Comparison of ENCODE assay signal across 9 mouse cellular contexts in genomic region chr6:125385066-125385974, GRCm38 (mm10). TPM values are rescaled to one million over a fixed set of nuclear protein-coding genes. Genes with fewer than 3 reads are reported as not detected.
DNase-seq lines count a peak whose midpoint lies in the region; ATAC-seq and TF ChIP-seq lines count a peak whose summit lies in the region.
"Had no signal": no experiment of that assay in that cellular context is flagged by ENCODE, and none has a peak within 500 bp of the region (broad histone marks: within the 10 kb centered on the region; RNA-seq: fewer than 3 reads in every experiment).

No protein-coding gene starts in this region.

- no peak overlapping the region for H3K27ac ChIP-seq in midbrain, postnatal 0 days (ENCODE audit: low read depth, low read length)
- H3K27ac ChIP-seq in midbrain, embryonic 14.5 days (replicated peaks; ENCODE audit: low read depth, low read length), result no peak overlapping the region
- no peak overlapping the region; the same call in 1 of the 2 replicates for H3K27ac ChIP-seq in stomach, postnatal 0 days (replicated peaks)

- H3K4me2 ChIP-seq in midbrain, postnatal 0 days (ENCODE audit: low read depth, low read length, poor library complexity, severe bottlenecking), result no peak overlapping the region
- H3K4me2 ChIP-seq in midbrain, embryonic 14.5 days (ENCODE audit: low read length), result no peak overlapping the region
- H3K4me2 ChIP-seq in stomach, postnatal 0 days (replicated peaks; ENCODE audit: low read depth), result no peak overlapping the region

- no peak overlapping the region for H3K4me3 ChIP-seq in midbrain, postnatal 0 days (ENCODE audit: low read depth, low read length)
- H3K4me3 ChIP-seq in midbrain, embryonic 14.5 days (replicated peaks; ENCODE audit: low read depth, low read length), result no peak overlapping the region
- H3K4me3 ChIP-seq in stomach, postnatal 0 days (ENCODE audit: low read depth, low read length), result no peak overlapping the region

- no peak for TF ChIP-seq EP300 in stomach, postnatal 0 days (optimal IDR thresholded peaks at IDR 0.05)

- DNase-seq in frontal cortex, postnatal 25 days (ENCODE audit: low spot score in 2 of 2), result no peak
- DNase-seq in midbrain, postnatal 0 days (ENCODE audit: low spot score), result no peak
- DNase-seq in midbrain, embryonic 14.5 days, result no peak
- DNase-seq in stomach, postnatal 0 days (ENCODE audit: low spot score), result no peak
- no peak for DNase-seq in urinary bladder, adult 2 months (ENCODE audit: low spot score)
- DNase-seq in adrenal gland, postnatal 25 days, result no peak

- peaks cover 17% of the 10 kb centered on the region for H3K27me3 ChIP-seq in midbrain, postnatal 0 days (ENCODE audit: insufficient read depth, low read length)
- H3K27me3 ChIP-seq in midbrain, embryonic 14.5 days (ENCODE audit: control insufficient read depth, insufficient read depth, low read length), result peaks cover 10% of the 10 kb centered on the region; the same call in 1 of the 2 replicates
- H3K27me3 ChIP-seq in stomach, postnatal 0 days (ENCODE audit: control insufficient read depth, insufficient read depth, low read length), result no peaks in the 10 kb centered on the region

- H3K9me3 ChIP-seq in midbrain, postnatal 0 days (ENCODE audit: low read length), result no peaks in the 10 kb centered on the region
- no peaks in the 10 kb centered on the region for H3K9me3 ChIP-seq in midbrain, embryonic 14.5 days (ENCODE audit: control insufficient read depth, low read length)
- no peaks in the 10 kb centered on the region for H3K9me3 ChIP-seq in stomach, postnatal 0 days (ENCODE audit: control insufficient read depth, low read length)

- H3K9ac ChIP-seq in midbrain, postnatal 0 days (replicated peaks; ENCODE audit: low read length, poor library complexity, severe bottlenecking), result no peak overlapping the region
- H3K9ac ChIP-seq in midbrain, embryonic 14.5 days (replicated peaks; ENCODE audit: low read length), result no peak overlapping the region
- H3K9ac ChIP-seq in stomach, postnatal 0 days (ENCODE audit: low read length), result no peak overlapping the region

- WGBS in midbrain, postnatal 0 days, result 61% methylated on average over 11 of the region's 11 CpGs
- WGBS in midbrain, embryonic 14.5 days, result 65% methylated on average over 11 of the region's 11 CpGs
- WGBS in stomach, postnatal 0 days, result 69% methylated on average over 11 of the region's 11 CpGs

- H3K36me3 ChIP-seq in midbrain, postnatal 0 days (ENCODE audit: insufficient read depth, low read length), result no peaks in the 10 kb centered on the region
- no peaks in the 10 kb centered on the region for H3K36me3 ChIP-seq in midbrain, embryonic 14.5 days (ENCODE audit: control insufficient read depth, insufficient read depth, low read length)
- no peaks in the 10 kb centered on the region for H3K36me3 ChIP-seq in stomach, postnatal 0 days (ENCODE audit: control insufficient read depth, insufficient read depth, low read length)

- peaks cover 4% of the 10 kb centered on the region; the same call in 1 of the 2 replicates for H3K4me1 ChIP-seq in midbrain, postnatal 0 days (ENCODE audit: insufficient read depth, low read length)
- peaks cover 2% of the 10 kb centered on the region; the same call in 1 of the 2 replicates for H3K4me1 ChIP-seq in midbrain, embryonic 14.5 days (ENCODE audit: control insufficient read depth, insufficient read depth, low read length)
- H3K4me1 ChIP-seq in stomach, postnatal 0 days (replicated peaks; ENCODE audit: control insufficient read depth, insufficient read depth), result no peaks in the 10 kb centered on the region

- peak; percentile 65 for ATAC-seq in frontal cortex, adult (ENCODE audit: low TSS enrichment)
- ATAC-seq in midbrain, postnatal 0 days (ENCODE audit: low FRiP score), result no peak
- ATAC-seq in midbrain, embryonic 14.5 days (ENCODE audit: low FRiP score, low TSS enrichment), result no peak
- peak; percentile 48 to 56; a peak in 3 of 4 replicates for ATAC-seq in hematopoietic stem cell, adult 5-6 weeks (replicated peaks in 1 of 2; ENCODE audit: insufficient read depth in 1 of 2, low FRiP score in 2 of 2, low TSS enrichment in 1 of 2, low read depth in 1 of 2, poor library complexity in 2 of 2, severe bottlenecking in 2 of 2)
- 0 out of 2 replicates have a peak, but pooled peaks have one; percentile 10 for ATAC-seq in stomach, postnatal 0 days (ENCODE audit: low FRiP score, low TSS enrichment)
- ATAC-seq: midbrain, embryonic 16.5 days had no signal

- peak; percentile 60 for TF ChIP-seq CTCF in midbrain, postnatal 0 days (IDR thresholded peaks at IDR 0.05)
- peak; percentile 75 for TF ChIP-seq CTCF in stomach, postnatal 0 days (IDR thresholded peaks at IDR 0.05; ENCODE audit: low read depth)

RNA-seq across cellular contexts. Expression of gene Plekhg6, which starts 4.7 kb away (rescaled TPM):
- 0.22 and 0.24 TPM in 2 replicates for total RNA-seq in midbrain, postnatal 0 days (2014; rRNA removed)
- 0.35 and 0.54 TPM in 2 replicates for polyA plus RNA-seq in midbrain, postnatal 0 days (2015; fragmentation: Nextera tagmentation; extraction: Ambion mirVana)
- polyA plus RNA-seq in midbrain, embryonic 14.5 days (2014; fragmentation: Nextera tagmentation; extraction: Ambion mirVana), result 0.08 TPM in 1 of 2 replicates, not detected in the other
- total RNA-seq in hematopoietic stem cell, adult 5-6 weeks (2017), result 0.19 and 0.25 TPM in 2 replicates
- polyA plus RNA-seq in stomach, postnatal 0 days (2015; fragmentation: Nextera tagmentation; extraction: Ambion mirVana), result 6.3 and 6.7 TPM in 2 replicates
- polyA plus RNA-seq in urinary bladder, adult 2 months (2012; rRNA removed), result 17.5 and 18.7 TPM in 2 replicates
- total RNA-seq in adrenal gland, postnatal 25 days (2021), result 0.30 and 0.38 TPM in 2 replicates

RNA-seq across cellular contexts. Expression of gene Tnfrsf1a, which starts 36.2 kb away (rescaled TPM):
- total RNA-seq in midbrain, postnatal 0 days (2014; rRNA removed), result 9.2 and 15.9 TPM in 2 replicates
- 10.4 and 12.9 TPM in 2 replicates for polyA plus RNA-seq in midbrain, postnatal 0 days (2015; fragmentation: Nextera tagmentation; extraction: Ambion mirVana)
- 6.8 and 13.4 TPM in 2 replicates for polyA plus RNA-seq in midbrain, embryonic 14.5 days (2014; fragmentation: Nextera tagmentation; extraction: Ambion mirVana)
- total RNA-seq in hematopoietic stem cell, adult 5-6 weeks (2017), result 27.6 and 47.9 TPM in 2 replicates
- polyA plus RNA-seq in stomach, postnatal 0 days (2015; fragmentation: Nextera tagmentation; extraction: Ambion mirVana), result 75.3 and 77.7 TPM in 2 replicates
- polyA plus RNA-seq in urinary bladder, adult 2 months (2012; rRNA removed), result 140 and 152 TPM in 2 replicates
- 247 and 250 TPM in 2 replicates for total RNA-seq in adrenal gland, postnatal 25 days (2021)

Comparison
In these comparisons a context has a peak if more than half of its experiments do, and no peak if none do; other contexts are left out.
1. ATAC-seq: peak in frontal cortex, adult (single experiment), hematopoietic stem cell, adult 5-6 weeks (2 of 2) and stomach, postnatal 0 days (single experiment); none in midbrain, postnatal 0 days (single experiment) and midbrain, embryonic 14.5 days (single experiment).